Mouse (Mus musculus): Measurements from ENCODE around the gene Map3k20.

DNA sequence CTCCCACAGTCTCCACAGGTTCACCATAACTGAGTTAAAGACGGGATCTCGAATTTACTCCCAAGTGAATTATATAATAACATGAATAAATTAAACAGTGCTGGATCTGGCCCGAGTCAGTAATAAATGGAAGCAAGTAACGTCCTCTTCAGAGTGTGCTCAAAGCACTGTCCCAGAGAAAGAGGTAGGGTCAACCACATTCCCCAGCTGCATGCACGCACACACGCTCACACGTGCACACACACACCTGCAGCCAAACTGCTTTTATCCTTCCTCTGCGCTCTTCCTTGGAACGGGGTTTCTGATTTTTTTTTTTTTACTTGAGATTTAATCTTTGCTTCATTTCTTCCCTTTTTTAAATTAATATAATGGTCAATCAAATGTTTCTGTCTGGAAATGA, 115.9 kb downstream of the Map3k20 start:
- TF ChIP-seq POLR2A (IDR thresholded peaks at IDR 0.05; ENCODE audit: borderline replicate concordance, extremely low read depth, low read depth, low read length): no peak
- TF ChIP-seq CTCF (IDR thresholded peaks at IDR 0.05; ENCODE audit: insufficient read depth, low read length): no peak

Measured in lung, adult 2 months (tissue).